Mouse (Mus musculus) thymus, adult 2 months (tissue): Measurements from ENCODE around the gene Adgrl3.

Experiments
- CTCF ChIP-seq: fragments of 200-500 bp; IDR thresholded peaks from 2 replicates; pipeline ENCODE4 v1.5.1; 2012; ENCODE audit warnings: mild to moderate bottlenecking, control low read depth, low read length, moderate library complexity, borderline replicate concordance; ENCODE audit not compliant: control insufficient read depth, poor library complexity, insufficient read depth; ENCODE audit errors: extremely low read depth
- POLR2A ChIP-seq: fragments of 200-500 bp; IDR thresholded peaks from 2 replicates; pipeline ENCODE4 v1.6.1; 2012; ENCODE audit warnings: mild to moderate bottlenecking, low read length, control low read depth, moderate library complexity; ENCODE audit not compliant: control insufficient read depth, poor library complexity, insufficient read depth; ENCODE audit errors: extremely low read depth

DNA sequence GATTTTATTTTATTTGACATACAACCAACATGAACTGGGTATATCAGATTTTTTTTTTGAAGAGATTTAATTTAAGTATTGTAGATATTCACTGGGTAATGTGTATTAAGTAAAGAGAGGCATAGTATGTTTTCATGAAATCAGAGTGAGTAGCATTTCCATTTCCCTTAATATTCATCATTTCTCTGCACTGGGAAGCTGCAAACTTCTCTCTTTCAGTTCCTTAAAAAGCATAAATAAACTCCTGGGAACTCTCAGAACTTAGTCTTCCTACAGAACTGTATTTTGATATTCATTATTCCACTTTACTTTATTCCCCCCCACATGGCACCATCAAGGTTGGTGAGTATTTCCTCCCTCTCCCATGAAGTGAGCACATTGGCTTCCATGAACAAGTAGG lies 23.9 kb downstream of the Adgrl3 start:
- TF ChIP-seq POLR2A (no peak), CTCF (no peak)
